Mouse (Mus musculus) liver, postnatal 0 days (tissue): Measurements from ENCODE around the gene Ahr.

Experiments used
- CTCF ChIP-seq: sonication (generic); IDR thresholded peaks from 2 replicates; pipeline ENCODE4 v1.5.1; 2016; ENCODE audit warnings: antibody characterized with exemption, low read depth
- EP300 ChIP-seq: IDR thresholded peaks from 2 replicates; pipeline ENCODE4 v1.6.1; 2016; ENCODE audit warnings: antibody characterized with exemption, low read depth, mild to moderate bottlenecking

- no peak for TF ChIP-seq EP300
- no peak for TF ChIP-seq CTCF
Observed at GRCm38 (mm10) chr12:35558868-35559267, 24.0 kb upstream of the Ahr start.
